ENCODE assay signal across 11 mouse cellular contexts in genomic region chr11:117004277-117004676, GRCm38 (mm10).
A peak's percentile ranks its signal among the peaks of the same experiment; 100 is the strongest.
DNase-seq lines count a peak whose midpoint lies in the region; ATAC-seq and TF ChIP-seq lines count a peak whose summit lies in the region.
"Had no signal": no experiment of that assay in that cellular context is flagged by ENCODE, and none has a peak within 500 bp of the region (broad histone marks: within the 10 kb centered on the region; RNA-seq: fewer than 3 reads in every experiment).

No protein-coding gene starts in this region.

- peak; percentile 55 for DNase-seq in lung, embryonic 14.5 days
- DNase-seq in lung, postnatal 25 days (ENCODE audit: low spot score): no peak
- peak; percentile 54 for DNase-seq in brain, embryonic 14.5 days (ENCODE audit: low read depth)
- DNase-seq in midbrain, embryonic 14.5 days: no peak
- DNase-seq in cerebellum, postnatal 25 days: no peak
- no peak for DNase-seq in spleen, adult 18-20 months
- DNase-seq in spleen, postnatal 14 days (ENCODE audit: low spot score in 2 of 2): no peak
- DNase-seq: cerebellum, adult 2 months; heart, postnatal 10 days; thymus, postnatal 25 days had no signal

- TF ChIP-seq CTCF in lung, embryonic 14.5 days (IDR thresholded peaks at IDR 0.05; ENCODE audit: low read depth): no peak
- no peak for TF ChIP-seq CTCF in brain, embryonic 14.5 days (IDR thresholded peaks at IDR 0.05; ENCODE audit: borderline replicate concordance, extremely low read depth, insufficient read depth, insufficient read length)

- no peaks in the 10 kb centered on the region for H3K4me1 ChIP-seq in lung, embryonic 14.5 days (ENCODE audit: insufficient read depth)
- peaks cover 38% of the 10 kb centered on the region for H3K4me1 ChIP-seq in forebrain, embryonic 12.5 days
- peaks cover 25% of the 10 kb centered on the region for H3K4me1 ChIP-seq in midbrain, embryonic 14.5 days (ENCODE audit: control insufficient read depth, insufficient read depth, low read length)

- no peaks in the 10 kb centered on the region for H3K9me3 ChIP-seq in lung, embryonic 14.5 days (ENCODE audit: low read depth, low read length)
- no peaks in the 10 kb centered on the region for H3K9me3 ChIP-seq in forebrain, embryonic 12.5 days
- H3K9me3 ChIP-seq in midbrain, embryonic 14.5 days (ENCODE audit: control insufficient read depth, low read length): no peaks in the 10 kb centered on the region

- H3K27ac ChIP-seq in lung, embryonic 14.5 days (ENCODE audit: low read depth): no peak overlapping the region
- peak overlapping the region; percentile 53; the same call in 1 of the 2 replicates for H3K27ac ChIP-seq in forebrain, embryonic 12.5 days
- peak overlapping the region; percentile 49; the same call in 1 of the 2 replicates for H3K27ac ChIP-seq in midbrain, embryonic 14.5 days (replicated peaks; ENCODE audit: low read depth, low read length)

- 13% methylated on average over 9 of the region's 9 CpGs for WGBS in lung, embryonic 14.5 days
- 18% methylated on average over 9 of the region's 9 CpGs for WGBS in forebrain, embryonic 12.5 days
- 13% methylated on average over 9 of the region's 9 CpGs for WGBS in midbrain, embryonic 14.5 days

- TF ChIP-seq POLR2A in brain, embryonic 14.5 days (IDR thresholded peaks at IDR 0.05; ENCODE audit: borderline replicate concordance, extremely low read depth, insufficient read depth, insufficient read length, poor library complexity, severe bottlenecking): no peak

- no peaks in the 10 kb centered on the region for H3K27me3 ChIP-seq in lung, embryonic 14.5 days (ENCODE audit: insufficient read depth, low read length)
- peaks cover 32% of the 10 kb centered on the region for H3K27me3 ChIP-seq in forebrain, embryonic 12.5 days
- no peaks in the 10 kb centered on the region for H3K27me3 ChIP-seq in midbrain, embryonic 14.5 days (ENCODE audit: control insufficient read depth, insufficient read depth, low read length)

- H3K4me2 ChIP-seq in lung, embryonic 14.5 days: peak overlapping the region; percentile 18; the same call in 1 of the 2 replicates
- H3K4me2 ChIP-seq in forebrain, embryonic 12.5 days: no peak overlapping the region
- peak overlapping the region; percentile 34; the same call in 1 of the 2 replicates for H3K4me2 ChIP-seq in midbrain, embryonic 14.5 days (ENCODE audit: low read length)

- no peaks in the 10 kb centered on the region for H3K36me3 ChIP-seq in lung, embryonic 14.5 days (ENCODE audit: insufficient read depth)
- H3K36me3 ChIP-seq in forebrain, embryonic 12.5 days (replicated peaks): no peaks in the 10 kb centered on the region
- no peaks in the 10 kb centered on the region for H3K36me3 ChIP-seq in midbrain, embryonic 14.5 days (ENCODE audit: control insufficient read depth, insufficient read depth, low read length)

- ATAC-seq in lung, embryonic 14.5 days (ENCODE audit: insufficient read depth): 0 out of 2 replicates have a peak, but pooled peaks have one; percentile 68
- ATAC-seq in forebrain, embryonic 12.5 days (ENCODE audit: low FRiP score): no peak
- ATAC-seq in midbrain, embryonic 14.5 days (ENCODE audit: low FRiP score, low TSS enrichment): no peak

- H3K4me3 ChIP-seq in lung, embryonic 14.5 days (ENCODE audit: low read depth, low read length): no peak overlapping the region
- no peak overlapping the region for H3K4me3 ChIP-seq in forebrain, embryonic 12.5 days (replicated peaks)
- no peak overlapping the region for H3K4me3 ChIP-seq in midbrain, embryonic 14.5 days (replicated peaks; ENCODE audit: low read depth, low read length)

- no peak overlapping the region for H3K9ac ChIP-seq in lung, embryonic 14.5 days
- no peak overlapping the region for H3K9ac ChIP-seq in forebrain, embryonic 12.5 days
- 0 out of 2 replicates have a peak overlapping the region, but pooled peaks have one; percentile 9 for H3K9ac ChIP-seq in midbrain, embryonic 14.5 days (replicated peaks; ENCODE audit: low read length)

Comparison
In these comparisons a context has a peak if more than half of its experiments do, and no peak if none do; other contexts are left out.
1. DNase-seq: peak in lung, embryonic 14.5 days (single experiment) and brain, embryonic 14.5 days (single experiment); none in lung, postnatal 25 days (single experiment), midbrain, embryonic 14.5 days (single experiment), cerebellum, postnatal 25 days (0 of 2), spleen, adult 18-20 months (0 of 2) and spleen, postnatal 14 days (0 of 2).